Mouse (Mus musculus): ENCODE results near the gene Mpp3.
"Not testable (repeated sequence)": the region's sequence is repeated elsewhere in the genome, so short reads cannot be mapped to it uniquely, and the experiment has no call there.

The Mpp3 gene

DNA sequence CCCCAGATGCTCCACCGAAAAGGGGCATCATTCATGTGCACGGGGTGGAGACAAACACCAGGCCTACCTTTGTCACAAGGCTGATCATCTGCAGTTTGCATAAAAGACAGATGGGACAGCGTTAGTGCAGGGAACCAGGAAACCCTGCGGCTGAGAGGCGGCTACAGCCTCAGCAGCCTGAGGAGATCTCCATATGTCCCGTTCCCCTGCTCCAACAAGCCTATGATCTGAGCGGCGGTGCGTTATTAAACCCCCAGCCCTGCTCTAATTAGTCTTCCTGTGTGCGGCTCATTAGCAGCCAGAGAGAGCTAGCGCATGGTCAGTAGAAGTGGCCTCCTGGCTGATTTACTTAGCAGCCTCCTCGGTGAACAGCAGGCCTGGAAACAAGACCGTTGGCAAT is 18.1 kb downstream of the Mpp3 start:
- no peak for DNase-seq (ENCODE audit: low read depth, low spot score)

- no peak for DNase-seq (ENCODE audit: low read depth, low spot score)
Measured at GRCm38 (mm10) chr11:102008954-102009637, 19.2 kb downstream of the Mpp3 start.

DNA sequence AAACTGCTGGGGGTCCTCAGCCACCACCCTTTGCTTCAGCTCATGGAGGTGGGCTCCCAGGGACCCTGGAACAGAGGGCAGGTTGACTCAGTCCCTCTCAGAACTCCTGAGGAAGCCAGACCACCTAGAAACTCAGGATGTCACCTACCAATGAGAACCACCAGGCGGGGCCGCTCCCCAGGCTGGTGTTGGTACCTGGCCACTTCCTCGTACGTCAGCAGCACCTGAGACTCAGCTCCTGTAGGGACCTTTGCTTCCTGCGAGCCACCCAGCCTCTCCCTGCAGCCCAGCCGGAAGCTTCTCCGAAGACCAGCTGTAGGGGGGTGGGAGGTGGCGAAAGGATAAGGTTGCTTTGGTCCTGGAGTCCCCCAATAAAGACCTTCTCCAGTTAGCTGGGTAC is 19.9 kb downstream of the Mpp3 start:
- DNase-seq (ENCODE audit: low read depth, low spot score) = no peak

GRCm38 (mm10) chr11:102006688-102007087 is 21.6 kb downstream of the Mpp3 start:
- no peak for DNase-seq (ENCODE audit: low read depth, low spot score)

DNA sequence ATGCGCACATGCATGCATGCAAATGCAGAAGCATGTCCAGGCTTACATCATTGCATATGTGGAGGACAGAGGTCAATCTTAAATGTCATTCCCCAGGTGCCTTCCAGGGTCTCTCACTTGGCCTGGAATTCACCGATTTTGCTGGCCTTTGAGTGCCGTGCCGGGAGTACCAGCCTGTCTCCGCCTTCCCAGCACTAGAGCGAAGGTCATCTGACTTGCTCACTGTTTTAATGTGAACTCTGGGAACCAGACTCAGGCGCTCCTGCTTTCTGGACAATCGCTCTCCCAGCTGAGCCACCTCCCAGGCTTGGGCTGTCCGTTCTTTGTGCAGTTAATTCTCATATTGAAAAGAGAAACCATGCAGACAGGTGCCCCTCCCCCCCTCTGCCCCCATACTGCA is 22.0 kb downstream of the Mpp3 start:
- DNase-seq (ENCODE audit: low read depth, low spot score) = no peak

- no peak for DNase-seq (ENCODE audit: low read depth, low spot score)
Measured at GRCm38 (mm10) chr11:102004251-102004650, 24.0 kb downstream of the Mpp3 start.

DNA sequence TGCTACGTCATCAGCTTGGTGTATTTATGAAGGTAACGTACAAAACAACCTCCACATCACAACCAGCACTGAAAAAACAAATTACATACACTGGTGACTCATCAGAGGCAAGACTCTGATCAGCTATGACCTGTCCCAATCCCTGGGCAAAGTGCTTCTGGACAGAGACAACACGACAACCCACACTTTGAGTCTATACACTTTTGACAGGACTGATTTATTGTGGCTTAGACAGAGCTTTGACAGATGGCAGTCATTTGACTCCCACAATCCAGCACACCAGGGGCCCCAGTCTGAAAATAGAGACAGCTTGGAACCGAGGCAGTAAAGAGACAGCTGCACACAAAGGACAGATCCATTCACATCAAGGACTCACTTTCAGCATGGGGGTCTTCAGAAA is 28.8 kb downstream of the Mpp3 start:
- peak; percentile 10 for DNase-seq (ENCODE audit: low read depth, low spot score)

GRCm38 (mm10) chr11:101998258-101998657 is 30.0 kb downstream of the Mpp3 start:
- DNase-seq (ENCODE audit: low read depth, low spot score) = peak; percentile 49

GRCm38 (mm10) chr11:101995938-101996337 is 32.3 kb downstream of the Mpp3 start:
- DNase-seq (ENCODE audit: low read depth, low spot score) = no peak

GRCm38 (mm10) chr11:101994100-101994499 is 34.2 kb downstream of the Mpp3 start:
- DNase-seq (ENCODE audit: low read depth, low spot score) = no peak

- DNase-seq (ENCODE audit: low read depth, low spot score) = no peak
Measured at GRCm38 (mm10) chr11:101992411-101992810, 35.9 kb downstream of the Mpp3 start.

DNA sequence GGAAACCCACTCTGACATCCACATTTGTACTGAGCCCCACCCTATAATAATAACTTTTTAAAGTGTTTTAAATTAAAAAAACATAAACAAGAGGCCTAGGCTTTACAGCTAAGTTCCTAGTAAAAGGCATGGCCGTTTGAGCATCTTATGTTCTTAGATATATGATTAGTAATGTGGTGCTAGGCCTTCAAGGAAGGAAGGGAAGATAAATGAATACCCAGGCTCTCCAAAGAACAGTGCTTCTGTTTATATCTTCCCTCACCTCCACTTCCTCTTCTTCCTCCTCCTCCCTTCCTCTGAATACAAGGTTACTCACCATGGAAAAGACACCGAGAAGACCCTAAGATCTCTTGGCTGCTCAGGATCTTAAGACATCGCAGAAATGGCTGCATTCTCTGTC is 36.4 kb downstream of the Mpp3 start:
- DNase-seq (ENCODE audit: low read depth, low spot score) = no peak

GRCm38 (mm10) chr11:101990244-101990643 is 38.0 kb downstream of the Mpp3 start:
- no peak for DNase-seq (ENCODE audit: low read depth, low spot score)

DNA sequence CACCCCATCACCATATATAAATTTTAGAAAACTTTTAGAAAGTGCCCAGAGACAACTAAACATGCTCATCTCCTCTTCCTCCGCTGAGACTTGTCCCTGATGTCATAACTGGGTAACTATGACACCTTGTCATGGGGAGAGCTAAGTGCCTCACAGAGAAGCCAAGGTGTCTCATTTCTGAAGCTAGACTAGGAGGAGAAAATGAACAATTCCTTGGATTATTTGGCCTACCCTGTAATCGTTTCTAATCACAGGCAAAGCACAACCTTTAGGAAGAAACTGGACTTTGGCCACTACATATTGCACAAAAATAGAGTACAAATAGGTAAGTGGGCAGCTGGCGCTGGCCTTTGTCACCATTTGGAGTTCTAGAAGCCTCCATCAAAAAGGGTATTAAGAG is 41.3 kb downstream of the Mpp3 start, which contains the start of gene Dusp3:
Gene Dusp3, minus strand, starts transcription at position 101 of the 400 bp plus-strand sequence.
- no peak for DNase-seq (ENCODE audit: low read depth, low spot score)

DNA sequence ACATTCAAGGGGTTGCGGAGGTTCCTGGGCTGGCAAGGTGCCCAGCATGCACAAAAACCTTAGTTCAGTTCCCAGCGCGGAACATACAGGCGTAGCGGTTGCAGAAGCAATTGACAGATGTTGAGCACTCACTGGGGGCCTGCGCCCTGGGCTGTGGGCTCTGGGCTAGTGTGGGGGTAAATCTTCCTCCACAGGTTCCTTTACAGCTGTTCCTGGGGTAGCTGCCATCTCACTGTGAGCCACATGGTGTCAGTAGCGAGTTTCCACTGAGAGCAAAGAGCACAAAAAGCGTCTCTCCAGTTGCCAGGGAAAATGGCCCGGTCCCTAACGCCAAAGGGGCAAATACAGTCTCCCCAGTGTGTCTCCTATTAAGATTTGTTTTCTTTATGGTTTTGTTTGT is 42.3 kb downstream of the Mpp3 start:
- DNase-seq (ENCODE audit: low read depth, low spot score) = peak; percentile 87

DNA sequence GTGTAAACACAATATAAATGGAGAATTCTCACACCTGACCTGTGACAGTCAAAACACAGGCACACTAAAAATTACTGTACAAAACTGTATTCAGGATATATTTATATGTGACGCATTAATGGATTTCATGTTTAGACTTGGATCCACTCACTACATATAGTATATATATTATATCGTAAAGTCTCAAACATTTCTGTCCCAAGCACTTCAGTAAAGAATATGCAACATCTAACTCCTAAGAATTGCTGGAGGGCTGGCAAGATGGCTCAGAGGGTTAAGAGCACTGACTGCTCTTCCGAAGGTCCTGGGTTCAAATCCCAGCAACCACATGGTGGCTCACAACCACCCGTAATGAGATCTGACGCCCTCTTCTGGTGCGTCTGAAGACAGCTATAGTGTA is 42.8 kb downstream of the Mpp3 start:
- DNase-seq (ENCODE audit: low read depth, low spot score) = not testable (repeated sequence)

- DNase-seq (ENCODE audit: low read depth, low spot score) = peak; percentile 97
Measured at GRCm38 (mm10) chr11:101984054-101985025, 43.9 kb downstream of the Mpp3 start, which contains the start of gene Cfap97d1. Cfap97d1 (plus strand) TSS chr11:101984279.

GRCm38 (mm10) chr11:101983431-101983921 is 44.8 kb downstream of the Mpp3 start:
- DNase-seq (ENCODE audit: low read depth, low spot score) = no peak

GRCm38 (mm10) chr11:101982981-101983411 is 45.3 kb downstream of the Mpp3 start:
- DNase-seq (ENCODE audit: low read depth, low spot score) = no peak

- DNase-seq (ENCODE audit: low read depth, low spot score) = no peak
Measured at GRCm38 (mm10) chr11:101981850-101982249, 46.4 kb downstream of the Mpp3 start.

- no peak for DNase-seq (ENCODE audit: low read depth, low spot score)
Measured at GRCm38 (mm10) chr11:101980603-101981157, 47.6 kb downstream of the Mpp3 start.

GRCm38 (mm10) chr11:101979140-101979539 is 49.1 kb downstream of the Mpp3 start:
- DNase-seq (ENCODE audit: low read depth, low spot score) = no peak
